Mouse (Mus musculus): ENCODE results near the gene Atat1.
"Not testable (repeated sequence)": the region's sequence is repeated elsewhere in the genome, so short reads cannot be mapped to it uniquely, and the experiment has no call there.

Atat1 gene

DNA sequence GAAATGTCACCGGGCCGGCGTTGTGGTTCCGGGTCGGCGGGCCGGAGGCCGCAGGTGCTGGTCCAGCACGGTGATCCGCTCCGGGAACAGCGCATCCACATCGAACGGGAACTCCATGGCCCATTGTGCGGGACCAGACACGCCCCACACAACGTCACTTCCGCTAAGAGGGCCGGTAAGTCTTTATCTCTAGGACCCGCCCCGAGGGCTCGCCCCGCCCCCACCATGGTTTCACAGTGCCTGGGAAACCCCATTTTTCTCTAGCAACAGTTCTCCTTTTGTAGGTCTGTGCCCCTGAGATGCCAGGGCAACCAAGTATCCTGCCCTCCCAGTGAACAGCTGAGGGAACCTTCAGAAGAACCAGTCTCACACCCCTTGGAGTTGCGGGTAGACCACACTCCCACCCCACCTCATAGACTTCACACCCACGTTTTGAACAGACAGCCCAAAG is at the start of gene Atat1:
Atat1 (minus strand) TSS at position 157 of the 451 bp plus-strand sequence.
- DNase-seq (ENCODE audit: low spot score in 2 of 2): peak; percentile 89 to 98

GRCm38 (mm10) chr17:35958533-35959223 is 48.8 kb upstream of the Atat1 start:
- DNase-seq (ENCODE audit: low spot score in 2 of 2): no peak

- no peak for DNase-seq (ENCODE audit: low spot score in 2 of 2)
These were observed 44.8 kb upstream of the Atat1 start for GRCm38 (mm10) chr17:35954665-35955064.

- DNase-seq (ENCODE audit: low spot score in 2 of 2): not testable (repeated sequence)
These were observed 42.7 kb upstream of the Atat1 start for GRCm38 (mm10) chr17:35952559-35952958.

GRCm38 (mm10) chr17:35950946-35951345 is 41.1 kb upstream of the Atat1 start:
- DNase-seq (ENCODE audit: low spot score in 2 of 2): not testable (repeated sequence)

GRCm38 (mm10) chr17:35939941-35940340 is 30.1 kb upstream of the Atat1 start:
- no peak for DNase-seq (ENCODE audit: low spot score in 2 of 2)

DNA sequence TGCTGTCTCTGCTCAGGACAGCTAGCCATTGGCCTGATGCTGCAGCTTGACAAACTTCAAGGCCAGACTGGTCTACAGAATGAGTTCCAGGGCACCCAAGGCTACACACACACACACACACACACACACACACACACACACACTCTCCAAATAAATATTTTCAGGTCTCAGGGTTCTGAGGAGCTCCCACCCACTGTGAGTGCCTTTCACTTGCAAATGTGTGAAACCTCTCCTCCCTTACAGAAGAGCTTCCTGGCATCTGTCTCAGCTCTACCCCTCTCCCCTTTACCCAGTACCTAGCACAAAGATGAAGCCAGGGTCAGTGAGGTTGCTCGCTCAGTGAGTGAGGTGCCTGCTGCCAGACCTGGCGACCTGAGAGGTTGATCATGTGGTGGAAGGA is 29.2 kb upstream of the Atat1 start:
- DNase-seq (ENCODE audit: low spot score in 2 of 2): no peak

- no peak for DNase-seq (ENCODE audit: low spot score in 2 of 2)
These were observed 27.9 kb upstream of the Atat1 start for GRCm38 (mm10) chr17:35937700-35938348.

DNA sequence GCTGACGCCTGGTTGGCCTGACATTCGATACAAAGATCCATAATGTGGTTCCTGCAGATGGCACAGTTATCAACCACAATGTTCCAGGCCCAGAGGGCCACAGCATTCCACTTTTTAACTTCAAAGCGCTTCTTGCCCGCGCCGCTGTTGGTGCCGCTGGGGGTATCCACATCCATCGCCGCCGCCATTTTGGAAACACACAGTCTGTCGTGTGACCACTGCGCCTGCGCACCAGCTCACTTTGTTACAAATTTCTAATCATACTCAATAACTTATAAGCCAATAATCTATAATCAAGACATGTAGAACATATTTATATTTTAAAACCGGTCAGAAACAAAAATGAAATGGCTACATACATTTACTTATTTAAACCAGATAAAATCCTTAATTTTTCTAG is 25.9 kb upstream of the Atat1 start:
- not testable (repeated sequence) for DNase-seq (ENCODE audit: low spot score in 2 of 2)

DNA sequence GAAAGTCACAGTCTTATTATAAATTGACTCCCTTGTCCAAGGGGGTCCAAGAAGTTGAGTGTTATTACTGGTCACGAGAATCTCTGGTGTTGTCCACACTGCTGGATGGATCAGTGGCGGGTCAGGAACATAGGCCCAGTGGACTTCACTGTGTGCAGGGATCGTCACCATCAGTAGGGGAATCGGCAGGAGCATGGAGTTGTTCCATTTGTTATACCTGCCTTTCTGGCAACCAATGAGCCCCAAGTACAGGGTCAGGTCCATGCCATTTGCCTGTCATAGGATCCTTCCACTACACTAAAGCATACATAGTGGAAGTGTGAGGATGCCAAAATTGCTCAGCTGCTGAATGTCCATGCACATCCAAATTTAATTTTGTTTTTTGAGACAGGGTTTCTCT is 22.7 kb upstream of the Atat1 start:
- DNase-seq (ENCODE audit: low spot score in 2 of 2): no peak

- DNase-seq (ENCODE audit: low spot score in 2 of 2): no peak
These were observed 20.8 kb upstream of the Atat1 start for GRCm38 (mm10) chr17:35930627-35931026.

DNA sequence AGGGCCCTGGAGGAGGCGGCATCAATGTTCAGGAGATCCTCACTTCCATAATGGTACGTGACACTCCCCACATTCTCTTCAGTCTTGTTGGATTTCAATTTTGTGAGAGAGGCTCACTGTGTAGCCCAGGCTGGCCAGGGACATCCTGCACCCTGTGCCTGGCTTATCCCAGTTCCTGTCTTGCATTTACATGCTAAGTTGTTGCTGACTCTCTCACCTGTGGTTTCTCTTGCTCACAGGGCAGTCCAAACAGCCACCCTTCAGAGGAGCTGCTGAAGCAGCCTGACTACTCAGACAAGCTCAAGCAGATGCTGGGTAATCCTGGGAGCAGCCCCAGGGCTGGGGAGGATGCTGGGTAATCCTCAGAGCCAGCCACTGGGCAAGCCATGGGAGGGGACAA is 19.7 kb upstream of the Atat1 start:
- DNase-seq (ENCODE audit: low spot score in 2 of 2): no peak

DNA sequence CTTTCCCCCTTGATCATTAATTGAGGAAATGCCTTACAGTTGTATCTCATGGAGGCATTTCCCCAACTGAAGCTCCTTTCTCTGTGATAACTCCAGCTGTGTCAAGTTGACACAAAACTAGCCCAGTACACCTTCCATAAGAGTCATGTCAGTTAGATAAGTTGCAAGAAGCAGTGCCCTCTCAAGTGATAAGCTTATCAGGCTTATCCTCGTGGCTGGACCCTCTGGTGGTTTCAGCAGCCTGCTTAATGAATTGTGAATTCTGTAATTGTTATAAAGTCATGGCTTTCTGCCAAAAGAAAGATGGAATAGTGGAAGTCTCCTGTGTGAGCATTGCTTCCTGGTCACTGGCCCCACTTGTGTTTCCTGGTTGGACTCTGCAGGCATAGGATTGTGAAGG is 17.6 kb upstream of the Atat1 start:
- DNase-seq (ENCODE audit: low spot score in 2 of 2): no peak

DNA sequence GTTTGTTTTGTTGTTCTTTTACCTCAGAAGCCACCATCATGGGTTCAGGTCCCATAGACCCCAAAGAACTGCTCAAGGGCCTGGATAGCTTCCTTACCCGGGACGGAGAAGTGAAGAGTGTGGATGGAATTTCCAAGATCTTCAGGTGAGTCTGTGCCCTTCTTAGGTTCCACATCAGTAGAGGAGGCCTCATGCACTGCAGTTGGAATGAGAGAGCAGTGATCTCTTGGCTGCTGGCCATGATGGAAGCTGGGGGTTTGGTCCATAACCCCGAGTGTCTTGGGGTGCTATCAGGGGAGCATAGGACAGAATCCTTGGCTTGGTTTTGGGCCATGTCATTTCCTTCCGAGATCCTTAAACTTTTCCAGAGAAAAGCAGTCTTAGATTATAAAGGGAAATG is 13.4 kb upstream of the Atat1 start:
- DNase-seq (ENCODE audit: low spot score in 2 of 2): no peak

DNA sequence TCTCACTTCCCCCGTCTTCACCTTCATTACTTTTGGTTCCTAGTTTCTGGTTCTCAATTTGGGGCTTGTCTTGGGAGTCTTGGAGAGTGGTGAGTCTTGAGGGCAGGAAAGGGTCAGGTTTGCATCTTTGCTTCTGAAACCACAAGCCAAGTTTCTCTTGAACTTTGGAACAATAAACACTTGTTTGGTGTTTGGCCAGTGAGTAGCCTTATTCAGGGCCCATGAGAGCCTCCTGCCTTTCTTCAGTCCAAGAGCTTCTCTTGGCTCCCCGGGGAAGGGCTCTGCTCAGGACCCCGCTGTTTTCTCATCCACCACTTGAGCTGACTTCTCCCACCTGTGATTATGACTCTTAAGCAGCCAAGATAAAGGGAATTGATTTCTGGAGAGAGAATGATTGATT is 12.7 kb upstream of the Atat1 start:
- DNase-seq (ENCODE audit: low spot score in 2 of 2): no peak

GRCm38 (mm10) chr17:35921710-35922109 is 11.8 kb upstream of the Atat1 start:
- DNase-seq (ENCODE audit: low spot score in 2 of 2): no peak

- no peak for DNase-seq (ENCODE audit: low spot score in 2 of 2)
These were observed 11.1 kb upstream of the Atat1 start for GRCm38 (mm10) chr17:35920862-35921562.

- no peak for DNase-seq (ENCODE audit: low spot score in 2 of 2)
These were observed 10.5 kb upstream of the Atat1 start for GRCm38 (mm10) chr17:35920384-35920783.

DNA sequence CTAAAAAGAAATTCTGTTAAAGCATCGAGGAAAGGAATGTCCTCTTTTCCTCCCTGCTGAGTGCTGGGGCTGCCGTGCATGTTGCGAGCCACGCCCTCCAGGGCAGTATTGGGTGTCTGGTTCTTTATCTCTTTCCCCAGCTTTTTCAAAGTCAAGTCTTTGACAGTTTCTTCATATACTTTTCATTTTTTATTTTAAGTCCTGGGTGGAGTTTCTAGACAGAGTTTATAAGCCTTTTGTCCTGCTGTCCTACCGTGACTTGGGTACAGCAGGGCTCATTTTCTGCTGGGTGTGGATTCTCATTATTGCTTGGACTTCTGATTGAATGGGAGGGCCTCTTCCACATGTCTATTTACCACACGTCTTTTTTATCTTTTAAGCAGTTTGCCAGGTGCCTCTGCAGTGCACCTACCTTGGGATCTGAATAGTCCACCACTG is 10.0 kb upstream of the Atat1 start:
- DNase-seq (ENCODE audit: low spot score in 2 of 2): no peak

- DNase-seq (ENCODE audit: low spot score in 2 of 2): peak; percentile 91 to 96
These were observed 9.3 kb upstream of the Atat1 start for GRCm38 (mm10) chr17:35919060-35919715.

DNA sequence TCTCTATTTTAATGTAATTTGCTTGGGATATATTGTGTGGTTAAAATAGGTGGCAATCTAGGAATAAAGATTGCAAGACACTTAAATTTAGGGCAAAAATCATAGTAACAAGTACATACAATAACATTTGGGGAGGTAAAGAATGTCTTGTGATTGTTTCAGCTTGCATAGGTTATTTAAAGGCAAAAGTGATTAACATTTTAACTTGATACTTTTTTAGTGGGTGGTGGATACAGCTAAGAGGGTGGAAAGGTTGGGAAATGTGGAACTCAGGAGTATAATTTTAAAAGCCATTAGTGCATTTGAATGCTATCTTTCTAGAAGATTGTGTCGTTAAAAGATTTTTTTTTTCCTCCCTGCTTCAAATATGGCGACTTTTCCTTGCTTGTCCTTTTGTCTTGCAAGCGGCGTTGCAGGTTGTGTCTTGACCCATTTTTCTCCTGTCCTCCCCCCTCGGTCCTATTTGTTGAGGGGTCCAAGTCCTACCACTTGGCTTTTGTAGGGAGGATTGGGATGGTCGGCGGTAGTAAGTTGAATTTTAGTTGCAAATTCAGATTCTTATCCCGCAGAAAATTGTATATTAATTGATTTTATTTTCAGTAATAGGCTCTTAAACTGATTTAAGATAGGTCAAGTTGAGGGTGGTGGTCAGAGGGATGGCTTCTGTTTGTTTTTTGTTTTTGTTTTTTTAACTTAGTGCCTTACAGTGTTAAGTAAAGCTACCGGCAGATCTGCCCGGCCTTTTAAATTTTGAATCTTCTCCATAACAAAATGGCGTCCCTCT is 8.6 kb upstream of the Atat1 start:
- DNase-seq (ENCODE audit: low spot score in 2 of 2): no peak

All from urinary bladder, postnatal 4 days (tissue).